Mouse (Mus musculus) common myeloid progenitor, adult 5-6 weeks (primary cell): ENCODE data around the gene Fmnl3. TPM values are rescaled to one million over a fixed set of nuclear protein-coding genes. Genes with fewer than 3 reads are reported as not detected.

Source experiments
- ATAC-seq: replicated peaks from 2 replicates; pipeline ENCODE4 v1.8.0; 2016; ENCODE audit warnings: low read depth, mild to moderate bottlenecking, moderate TSS enrichment, inconsistent platforms; ENCODE audit not compliant: poor library complexity, severe bottlenecking
- total RNA-seq: library from RNA; stranded (forward); fragments of 200-1000, 187-1606 nt; gene quantifications from 2 replicates; pipeline ENCODE4 v1.2.3, GENCODE M21; 2017

The Fmnl3 gene
- total RNA-seq, 1 experiment from 2014 or later: 9.6 TPM

DNA sequence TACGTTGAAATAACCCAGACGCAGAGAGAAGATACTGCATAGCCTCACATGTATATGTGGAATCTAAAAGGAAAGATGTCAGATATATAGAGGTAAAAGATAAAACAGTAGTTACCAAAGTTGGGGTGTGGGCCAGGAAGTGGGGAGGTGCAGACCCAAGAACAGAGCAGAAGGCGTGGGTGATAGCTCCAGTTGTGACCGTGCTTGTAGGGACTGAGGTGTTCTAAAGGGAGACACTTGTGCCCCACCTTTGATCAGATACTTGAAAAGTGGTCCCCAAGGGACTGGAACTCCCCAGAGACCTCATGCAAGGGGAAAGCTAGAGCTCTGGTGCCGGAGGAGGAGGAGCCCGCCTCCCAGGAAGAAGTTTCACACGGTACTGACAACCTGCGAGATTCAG, 94.2 kb downstream of the Fmnl3 start:
- ATAC-seq: no peak

Other genes with a start within 250 kb of the Fmnl3 start
- 0.46 and 1.7 TPM in 2 replicates for gene Spats2, start 244.6 kb downstream of the Fmnl3 start, total RNA-seq
- gene Kcnh3, start 145.6 kb downstream of the Fmnl3 start, total RNA-seq: 0.05 TPM in 1 of 2 replicates, not detected in the other
- gene Mcrs1, start 118.5 kb downstream of the Fmnl3 start, total RNA-seq: 57.8 and 61.0 TPM in 2 replicates
- gene Prpf40b, start 75.4 kb downstream of the Fmnl3 start, total RNA-seq: 4.3 and 13.7 TPM in 2 replicates
- not detected in 2 replicates for gene Fam186b, start 74.6 kb downstream of the Fmnl3 start, total RNA-seq
- gene Tmbim6, start 22.4 kb upstream of the Fmnl3 start, total RNA-seq: 92.2 and 125 TPM in 2 replicates
- 0.78 and 6.7 TPM in 2 replicates for gene Nckap5l, start 87.3 kb upstream of the Fmnl3 start, total RNA-seq
- 4.9 and 5.4 TPM in 2 replicates for gene Bcdin3d, start 104.2 kb upstream of the Fmnl3 start, total RNA-seq
- gene Faim2, start 157.7 kb upstream of the Fmnl3 start, total RNA-seq: not detected in 2 replicates
- gene Aqp2, start 208.6 kb upstream of the Fmnl3 start, total RNA-seq: not detected in 2 replicates
- not detected in 2 replicates for gene Aqp5, start 220.3 kb upstream of the Fmnl3 start, total RNA-seq
- not detected in 2 replicates for gene Aqp6, start 230.9 kb upstream of the Fmnl3 start, total RNA-seq